Mouse (Mus musculus) liver, postnatal 0 days (tissue): ENCODE results near the gene Rgl1. TPM values are rescaled to one million over a fixed set of nuclear protein-coding genes. Genes with fewer than 3 reads are reported as not detected.
"Not testable (repeated sequence)": the region's sequence is repeated elsewhere in the genome, so short reads cannot be mapped to it uniquely, and the experiment has no call there.

ENCODE experiments used
- ATAC-seq: fragments of 200-750 bp; cut with Nextera tagmentation; 2 replicates; pipeline ENCODE4 v1.8.0; 2017; ENCODE audit warnings: mild to moderate bottlenecking, moderate library complexity
- DNase-seq: peaks from one replicate; pipeline ENCODE4 v3.0.0-alpha.2; 2016
- H3K27ac ChIP-seq: fragments of 300-500 bp; sonication (generic); 2 replicates; pipeline ENCODE4 v1.5.1; 2014; ENCODE audit warnings: antibody characterized with exemption, moderate library complexity, mild to moderate bottlenecking, low read depth
- H3K27me3 ChIP-seq: fragments of 300-500 bp; sonication (generic); 2 replicates; pipeline ENCODE4 v1.6.1; 2014; ENCODE audit warnings: low read length, control low read depth, mixed read lengths; ENCODE audit not compliant: insufficient read depth
- H3K36me3 ChIP-seq: fragments of 300-500 bp; sonication (generic); replicated peaks from 2 replicates; pipeline ENCODE4 v1.6.1; 2014; ENCODE audit warnings: mild to moderate bottlenecking, control low read depth, low read length, moderate library complexity, mixed read lengths; ENCODE audit not compliant: insufficient read depth
- H3K4me1 ChIP-seq: fragments of 300-500 bp; sonication (generic); 2 replicates; pipeline ENCODE4 v1.6.1; 2014; ENCODE audit warnings: antibody characterized with exemption, mild to moderate bottlenecking, control low read depth; ENCODE audit not compliant: insufficient read depth
- H3K4me2 ChIP-seq: fragments of 300-500 bp; sonication (generic); 2 replicates; pipeline ENCODE4 v1.6.1; 2014; ENCODE audit warnings: low read depth, mild to moderate bottlenecking, low read length, moderate library complexity, mixed read lengths
- H3K4me3 ChIP-seq: fragments of 300-500 bp; sonication (generic); 2 replicates; pipeline ENCODE4 v1.5.1; 2014; ENCODE audit warnings: low read depth, low read length
- H3K9ac ChIP-seq: fragments of 300-500 bp; sonication (generic); replicated peaks from 2 replicates; pipeline ENCODE4 v1.6.1; 2014; ENCODE audit warnings: mild to moderate bottlenecking, moderate library complexity
- H3K9me3 ChIP-seq: fragments of 300-500 bp; sonication (generic); 2 replicates; pipeline ENCODE4 v1.6.1; 2016; ENCODE audit warnings: mild to moderate bottlenecking, control low read depth, low read length, mixed read lengths
- CTCF ChIP-seq: sonication (generic); IDR thresholded peaks from 2 replicates; pipeline ENCODE4 v1.5.1; 2016; ENCODE audit warnings: antibody characterized with exemption, low read depth
- EP300 ChIP-seq: IDR thresholded peaks from 2 replicates; pipeline ENCODE4 v1.6.1; 2016; ENCODE audit warnings: antibody characterized with exemption, low read depth, mild to moderate bottlenecking
- WGBS: fragments of 180-500 bp; shearing (Covaris S2); extraction: QIAGEN DNeasy Blood & Tissue Kit; methylation state at CpG from one replicate; pipeline ENCODE4 v1.1.7; 2014; ENCODE audit not compliant: insufficient replicate concordance; 5-methylcytosine and 5-hydroxymethylcytosine counted together
- polyA plus RNA-seq: library from polyadenylated mRNA; unstranded; fragments of >200 nt; fragmentation: Nextera tagmentation; extraction: Ambion mirVana; gene quantifications from 2 replicates; pipeline ENCODE4 v1.2.1, GENCODE M21; 2015

Gene Rgl1
- polyA plus RNA-seq, 1 experiment from 2014 or later = 16.2 TPM

DNA sequence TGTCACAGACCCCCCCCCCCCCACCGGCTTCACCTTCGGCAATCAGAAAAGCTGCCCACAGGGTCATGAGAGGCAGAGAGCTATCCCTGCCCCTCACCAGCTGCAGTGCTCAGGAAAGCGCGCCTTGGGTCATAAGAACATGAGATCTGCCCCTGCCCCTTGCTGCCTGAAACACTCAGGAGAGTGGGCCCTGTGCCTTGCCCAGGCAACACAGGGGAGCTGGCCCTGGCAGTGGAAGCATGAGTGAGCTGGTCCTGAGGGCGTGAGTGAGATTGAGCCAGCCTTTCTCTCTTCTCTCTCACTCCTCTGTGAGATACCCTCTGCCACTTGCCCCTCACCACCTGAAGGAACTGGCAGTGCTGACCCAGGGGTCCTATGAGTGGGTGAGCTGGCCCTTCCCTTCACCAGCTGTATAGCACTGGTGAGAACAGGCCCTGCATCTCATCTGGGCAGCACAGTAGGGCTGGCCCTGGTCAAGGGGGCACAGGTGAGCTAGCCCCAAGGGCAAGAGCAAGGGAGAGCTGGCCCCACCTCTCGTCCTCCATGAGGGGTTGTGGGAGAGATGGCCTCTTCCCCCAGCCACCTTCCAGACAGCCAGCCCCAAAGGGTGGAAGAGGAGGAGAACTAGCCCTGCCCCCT is 115.2 kb downstream of the Rgl1 start:
- ATAC-seq = no peak
- H3K36me3 ChIP-seq = no peaks in the 10 kb centered on the region
- no peak overlapping the region for H3K4me3 ChIP-seq
- no peaks in the 10 kb centered on the region for H3K4me1 ChIP-seq
- no peak overlapping the region for H3K4me2 ChIP-seq
- no peaks in the 10 kb centered on the region for H3K9me3 ChIP-seq
- no peaks in the 10 kb centered on the region for H3K27me3 ChIP-seq
- H3K9ac ChIP-seq = no peak overlapping the region
- no peak for DNase-seq
- 80% methylated on average over 6 of the region's 6 CpGs for WGBS
- TF ChIP-seq EP300 (no peak), CTCF (no peak)
- no peak overlapping the region for H3K27ac ChIP-seq

DNA sequence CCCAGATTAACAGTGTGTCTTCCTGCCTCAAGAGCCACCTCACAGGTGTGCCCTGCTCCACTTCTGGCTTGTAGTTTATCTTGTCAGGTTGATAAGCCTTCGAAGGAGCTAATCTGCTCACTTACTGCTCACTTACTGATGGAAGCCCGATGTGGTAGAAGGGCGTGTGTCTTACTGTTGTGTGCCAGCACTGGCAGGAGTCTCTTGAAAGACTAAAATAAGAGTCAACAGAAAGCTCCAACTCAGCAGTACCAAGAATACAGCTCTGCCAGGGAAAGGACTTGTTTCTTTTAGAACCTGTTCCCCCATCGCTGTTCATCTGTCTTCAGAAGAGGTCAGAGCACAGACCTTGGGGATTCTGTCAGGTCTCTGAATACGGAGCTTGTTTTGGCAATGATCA is 118.1 kb downstream of the Rgl1 start:
- DNase-seq (no peak), ATAC-seq (no peak)
- no peaks in the 10 kb centered on the region for H3K36me3 ChIP-seq
- 75% methylated on average over 5 of the region's 5 CpGs for WGBS
- TF ChIP-seq EP300 = no peak
- no peak for TF ChIP-seq CTCF
- no peak overlapping the region for H3K27ac ChIP-seq
- H3K4me3 ChIP-seq = no peak overlapping the region
- no peaks in the 10 kb centered on the region for H3K9me3 ChIP-seq
- H3K27me3 ChIP-seq = no peaks in the 10 kb centered on the region
- H3K4me1 ChIP-seq = no peaks in the 10 kb centered on the region
- H3K9ac ChIP-seq = no peak overlapping the region
- H3K4me2 ChIP-seq = no peak overlapping the region

DNA sequence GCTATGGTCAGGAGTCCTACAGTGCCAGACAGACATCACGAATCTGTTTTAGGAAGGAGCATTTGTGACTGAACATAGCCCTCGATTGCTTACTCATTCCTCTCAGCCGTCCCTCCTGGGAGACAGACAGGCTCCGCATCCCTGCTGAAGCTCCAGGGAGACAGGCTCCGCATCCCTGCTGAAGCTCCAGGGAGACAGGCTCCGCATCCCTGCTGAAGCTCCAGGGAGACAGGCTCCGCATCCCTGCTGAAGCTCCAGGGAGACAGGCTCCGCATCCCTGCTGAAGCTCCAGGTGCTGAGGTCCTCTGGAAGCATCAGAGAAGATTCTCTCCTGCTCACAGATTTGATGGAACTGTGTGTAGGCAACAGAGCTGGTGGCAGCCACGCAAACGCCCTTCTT is 123.9 kb downstream of the Rgl1 start:
- H3K27me3 ChIP-seq, H3K4me1 ChIP-seq, H3K9me3 ChIP-seq, H3K27ac ChIP-seq, H3K9ac ChIP-seq, H3K4me3 ChIP-seq, ATAC-seq, DNase-seq, H3K4me2 ChIP-seq, H3K36me3 ChIP-seq: not testable (repeated sequence)
- WGBS = 81% methylated on average over 9 of the region's 10 CpGs

DNA sequence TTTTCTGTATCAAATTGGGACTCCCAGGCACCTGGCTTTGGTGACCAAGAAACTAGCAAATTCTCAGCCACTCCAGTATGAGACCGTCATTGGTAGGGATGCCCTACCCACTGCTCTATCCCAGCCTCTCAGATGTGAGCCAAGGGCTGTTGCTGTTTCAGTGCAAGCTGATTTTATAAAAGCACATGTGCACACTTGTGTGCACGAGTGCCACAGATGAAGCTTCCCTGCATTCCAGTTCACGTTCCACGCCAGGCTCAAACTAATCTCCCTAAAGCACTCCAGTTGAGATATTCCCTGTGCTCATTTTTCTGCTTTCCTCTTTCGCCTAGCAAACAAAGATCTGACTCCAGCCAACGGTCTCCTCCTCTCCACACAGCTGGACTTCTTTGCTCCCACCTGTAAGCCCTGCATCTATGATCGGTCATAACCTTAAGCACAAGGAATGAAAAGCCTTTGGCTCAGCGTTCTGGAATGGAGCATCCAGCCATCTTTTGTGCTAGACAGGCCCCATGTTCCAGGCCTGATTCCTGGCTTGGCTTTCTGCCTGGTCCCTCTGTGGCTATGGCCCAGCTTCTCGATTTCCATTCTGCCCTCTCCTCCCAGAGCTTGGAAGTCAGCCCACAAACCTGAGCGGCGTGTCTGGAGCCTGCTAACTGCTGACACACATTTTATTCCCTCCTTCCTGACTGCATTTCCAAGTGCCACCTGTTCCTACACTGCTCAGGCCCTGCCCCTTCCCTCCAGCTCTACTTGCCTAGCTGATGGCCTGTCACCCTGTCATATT is 125.8 kb downstream of the Rgl1 start:
- no peaks in the 10 kb centered on the region for H3K36me3 ChIP-seq
- DNase-seq = no peak
- no peaks in the 10 kb centered on the region for H3K9me3 ChIP-seq
- no peaks in the 10 kb centered on the region for H3K4me1 ChIP-seq
- H3K9ac ChIP-seq = no peak overlapping the region
- ATAC-seq = no peak
- TF ChIP-seq CTCF (no peak), EP300 (no peak)
- no peaks in the 10 kb centered on the region for H3K27me3 ChIP-seq
- WGBS = 67% methylated on average over 11 of the region's 11 CpGs
- no peak overlapping the region for H3K4me3 ChIP-seq
- no peak overlapping the region for H3K27ac ChIP-seq
- no peak overlapping the region for H3K4me2 ChIP-seq

DNA sequence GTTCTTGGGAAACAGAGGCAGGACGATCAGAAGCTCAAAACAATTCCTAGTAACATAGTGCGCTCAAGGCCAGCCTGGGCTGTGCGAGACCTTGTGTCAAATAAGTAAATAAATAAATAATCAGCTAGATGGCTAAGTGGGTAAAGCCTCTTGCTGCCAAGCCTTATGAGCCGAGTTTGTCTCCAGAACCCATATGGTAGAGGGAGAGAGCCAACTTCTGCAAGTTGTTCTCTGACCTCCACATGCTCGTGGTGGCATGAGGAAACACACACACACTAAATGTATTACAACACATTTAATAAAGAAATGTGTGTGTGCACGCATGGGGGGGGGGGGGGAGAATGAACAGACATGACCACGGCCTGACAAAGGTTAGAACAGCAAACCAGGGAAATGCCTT is 126.8 kb downstream of the Rgl1 start:
- TF ChIP-seq CTCF = no peak
- no peak for TF ChIP-seq EP300
- WGBS = 75% methylated on average over 7 of the region's 7 CpGs
- H3K9me3 ChIP-seq = no peaks in the 10 kb centered on the region
- no peak overlapping the region for H3K9ac ChIP-seq
- ATAC-seq (no peak), DNase-seq (no peak)
- no peak overlapping the region for H3K27ac ChIP-seq
- no peak overlapping the region for H3K4me3 ChIP-seq
- H3K4me2 ChIP-seq = no peak overlapping the region
- H3K4me1 ChIP-seq = no peaks in the 10 kb centered on the region
- no peaks in the 10 kb centered on the region for H3K36me3 ChIP-seq
- no peaks in the 10 kb centered on the region for H3K27me3 ChIP-seq

DNA sequence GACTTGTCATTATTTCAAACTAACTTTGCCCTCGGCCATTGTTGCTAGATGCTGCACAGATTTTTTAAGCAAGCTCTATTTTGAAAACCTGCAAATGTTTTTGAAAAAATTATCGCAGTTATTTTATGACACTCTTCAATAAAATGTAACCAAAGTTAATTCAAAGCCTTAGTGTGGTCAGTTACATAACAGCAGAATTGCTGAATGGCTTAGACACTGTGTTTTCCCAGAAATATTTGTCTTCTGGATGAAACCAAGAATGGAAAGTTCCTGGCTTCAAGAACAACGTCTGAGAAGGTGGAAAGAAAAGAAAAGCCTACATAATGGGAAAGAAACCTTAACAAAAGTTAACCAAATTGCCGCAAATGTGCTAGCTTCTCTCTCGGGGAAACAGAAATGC is 131.5 kb downstream of the Rgl1 start:
- no peaks in the 10 kb centered on the region for H3K36me3 ChIP-seq
- no peak overlapping the region for H3K27ac ChIP-seq
- no peaks in the 10 kb centered on the region for H3K27me3 ChIP-seq
- ATAC-seq (no peak), DNase-seq (no peak)
- H3K4me3 ChIP-seq = no peak overlapping the region
- no peak overlapping the region for H3K4me2 ChIP-seq
- no peaks in the 10 kb centered on the region for H3K9me3 ChIP-seq
- H3K9ac ChIP-seq = no peak overlapping the region
- H3K4me1 ChIP-seq = no peaks in the 10 kb centered on the region
- no peak for TF ChIP-seq EP300
- no peak for TF ChIP-seq CTCF
- 78% methylated on average over 5 of the region's 5 CpGs for WGBS

DNA sequence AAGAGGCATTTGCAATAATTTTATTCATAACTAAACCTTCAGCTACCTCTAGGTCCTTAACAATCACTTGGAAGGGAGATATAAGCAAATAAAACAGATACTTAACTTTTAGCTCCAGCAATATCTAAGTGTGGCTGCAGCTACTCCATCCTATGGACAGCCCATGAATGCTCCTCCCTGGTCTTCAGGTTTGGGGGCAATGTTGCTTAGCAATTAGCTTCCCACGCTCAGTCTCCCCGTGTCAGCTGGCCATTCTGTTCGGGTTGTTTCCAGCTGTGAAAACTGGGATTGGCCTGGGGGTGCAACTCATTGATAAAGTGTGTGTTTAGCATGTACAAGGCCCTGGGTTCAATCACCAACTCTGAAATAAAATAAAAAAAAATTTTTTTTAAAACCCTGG is 136.4 kb downstream of the Rgl1 start:
- TF ChIP-seq CTCF (no peak), EP300 (no peak)
- no peaks in the 10 kb centered on the region; the same call in 1 of the 2 replicates for H3K4me1 ChIP-seq
- no peak overlapping the region for H3K9ac ChIP-seq
- no peak overlapping the region for H3K4me3 ChIP-seq
- 81% methylated on average over 3 of the region's 3 CpGs for WGBS
- H3K36me3 ChIP-seq = no peaks in the 10 kb centered on the region
- H3K9me3 ChIP-seq = no peaks in the 10 kb centered on the region
- H3K27ac ChIP-seq = no peak overlapping the region
- ATAC-seq (no peak), DNase-seq (no peak)
- H3K4me2 ChIP-seq = no peak overlapping the region
- peaks cover 11% of the 10 kb centered on the region for H3K27me3 ChIP-seq
